Mouse (Mus musculus): ENCODE data around the gene Tppp2. TPM values are rescaled to one million over a fixed set of nuclear protein-coding genes. Genes with fewer than 3 reads are reported as not detected.

The Tppp2 gene
- total RNA-seq, 2 experiments from 2014 or later = not detected

DNA sequence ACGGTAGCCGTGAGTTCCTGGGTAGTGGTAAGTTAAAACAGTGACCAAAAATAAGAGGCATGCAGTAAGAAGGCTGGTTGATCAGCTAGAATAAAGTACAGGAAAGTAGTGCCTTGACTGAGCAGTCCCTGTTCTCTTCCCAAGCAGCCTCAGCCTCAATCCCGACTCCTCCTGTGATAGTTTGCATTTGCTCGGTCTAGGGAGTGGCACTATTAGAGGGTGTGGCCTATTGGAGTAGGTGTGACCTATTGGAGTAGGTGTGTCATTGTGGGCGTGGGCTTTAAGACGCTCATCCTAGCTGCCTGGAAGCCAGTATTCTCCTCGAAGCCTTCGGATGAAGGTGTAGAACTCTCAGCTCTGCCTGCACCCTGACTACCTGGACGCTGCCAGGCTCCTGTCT lies 20.8 kb downstream of the Tppp2 start:
- no peak for ATAC-seq (replicated peaks; ENCODE audit: low FRiP score, low TSS enrichment, poor library complexity, severe bottlenecking)

DNA sequence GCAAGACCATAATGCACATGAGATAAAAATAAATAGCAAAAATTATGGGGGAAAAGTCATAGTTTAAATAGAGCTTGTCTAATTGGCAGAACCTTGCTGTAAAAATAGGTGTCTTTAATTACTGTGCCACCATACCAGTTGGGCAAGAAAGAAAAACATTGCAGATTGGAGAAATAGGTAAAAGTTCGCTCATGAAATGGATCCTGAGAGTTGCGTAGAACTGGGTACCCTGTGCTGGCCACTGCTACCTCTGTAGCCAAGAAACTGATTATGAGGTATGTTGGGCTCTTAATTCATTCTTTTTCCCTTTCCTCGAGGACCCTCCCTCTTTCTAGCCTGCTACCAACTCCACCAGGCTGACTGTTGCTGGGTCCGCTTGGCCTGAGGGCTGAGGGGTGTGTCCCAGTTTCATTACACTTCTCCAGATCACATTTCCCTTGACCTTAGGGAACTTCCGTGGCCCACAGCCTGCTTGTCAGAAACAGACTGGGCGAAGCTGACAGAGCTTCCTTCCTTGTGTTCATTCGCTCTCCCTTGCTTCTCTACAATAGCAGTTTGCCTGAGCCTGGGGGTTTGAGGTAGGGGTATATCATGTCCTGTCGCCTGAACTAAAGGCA lies 22.8 kb downstream of the Tppp2 start:
- ATAC-seq (replicated peaks; ENCODE audit: low FRiP score, low TSS enrichment, poor library complexity, severe bottlenecking) = no peak

DNA sequence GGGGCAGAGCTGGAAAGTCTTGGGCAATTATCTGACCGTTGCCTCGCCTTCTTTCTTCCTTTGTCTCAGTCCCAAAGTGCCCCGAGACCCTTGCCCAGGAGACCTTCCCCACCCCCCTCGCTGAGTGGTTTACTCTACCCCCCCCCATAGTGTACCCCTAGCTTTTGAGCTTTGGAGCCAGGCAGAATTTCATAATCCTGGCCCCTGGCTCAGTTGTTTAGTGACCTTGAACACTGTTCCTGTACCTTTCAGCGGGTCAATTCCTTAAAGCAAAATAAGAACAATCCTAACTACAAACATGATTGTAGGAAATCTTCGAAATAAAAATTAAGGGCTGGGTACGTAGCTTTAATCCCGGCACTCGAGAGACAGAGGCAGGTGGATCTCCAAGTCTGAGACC lies 23.4 kb downstream of the Tppp2 start:
- ATAC-seq (replicated peaks; ENCODE audit: low FRiP score, low TSS enrichment, poor library complexity, severe bottlenecking) = no peak

DNA sequence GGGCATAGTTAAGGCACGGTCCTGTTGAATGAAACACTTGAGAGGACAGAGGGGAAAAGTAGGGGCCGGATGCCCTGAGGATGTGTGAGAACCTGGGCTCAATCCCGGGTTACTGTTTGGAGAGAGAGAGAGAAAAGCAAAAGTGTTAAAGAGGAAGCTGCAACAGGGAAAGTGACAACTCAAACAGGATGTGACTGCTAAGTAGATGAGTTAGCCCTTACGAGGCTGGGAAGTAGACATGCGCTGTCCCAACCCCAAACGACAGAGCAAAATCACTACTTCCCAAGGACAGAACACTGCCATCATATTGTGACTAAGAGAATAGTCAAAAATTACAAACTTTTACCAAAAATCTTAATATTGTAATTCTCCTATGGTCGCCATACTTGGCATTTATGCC lies 24.0 kb downstream of the Tppp2 start:
- ATAC-seq (replicated peaks; ENCODE audit: low FRiP score, low TSS enrichment, poor library complexity, severe bottlenecking) = no peak

DNA sequence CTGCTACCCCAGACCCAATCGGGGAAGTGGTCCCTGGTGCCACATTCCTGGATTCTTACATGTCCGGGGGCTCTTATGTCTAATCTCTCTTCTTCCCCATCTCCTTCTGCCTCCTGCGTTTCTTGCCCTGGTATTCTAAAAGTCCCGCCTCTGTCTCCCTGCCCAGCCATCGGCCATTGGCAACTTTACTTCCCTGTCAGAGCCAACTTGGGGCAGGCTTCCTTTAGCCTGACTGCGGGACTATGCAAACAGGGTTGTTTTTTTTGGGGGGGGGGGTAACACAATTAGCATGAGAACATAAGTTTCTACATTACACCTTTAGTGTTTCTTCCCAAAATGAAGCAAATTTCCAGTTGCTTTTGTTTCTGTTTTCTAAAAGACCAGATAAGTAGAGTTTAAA lies 25.1 kb downstream of the Tppp2 start:
- no peak for ATAC-seq (replicated peaks; ENCODE audit: low FRiP score, low TSS enrichment, poor library complexity, severe bottlenecking)

DNA sequence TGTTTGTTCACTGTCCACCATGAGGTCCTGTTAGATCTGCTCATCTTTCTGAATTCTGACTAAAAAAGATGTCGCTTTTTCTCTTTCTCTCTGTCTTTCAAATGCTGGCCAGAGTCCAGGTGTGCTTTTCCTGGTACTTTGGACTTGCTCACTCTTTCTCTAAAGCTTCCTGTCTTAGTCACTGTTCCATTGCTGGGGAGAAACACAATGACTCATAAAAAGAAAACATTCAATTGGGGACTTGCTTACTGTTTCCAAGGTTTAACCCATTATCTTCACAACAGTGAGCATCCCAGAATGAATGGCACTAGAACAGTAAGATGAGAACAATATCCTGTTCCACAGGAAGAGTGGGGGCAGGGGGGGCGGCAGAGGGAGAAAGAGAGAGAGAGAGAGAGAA lies 42.1 kb downstream of the Tppp2 start:
- no peak for ATAC-seq (replicated peaks; ENCODE audit: low FRiP score, low TSS enrichment, poor library complexity, severe bottlenecking)

DNA sequence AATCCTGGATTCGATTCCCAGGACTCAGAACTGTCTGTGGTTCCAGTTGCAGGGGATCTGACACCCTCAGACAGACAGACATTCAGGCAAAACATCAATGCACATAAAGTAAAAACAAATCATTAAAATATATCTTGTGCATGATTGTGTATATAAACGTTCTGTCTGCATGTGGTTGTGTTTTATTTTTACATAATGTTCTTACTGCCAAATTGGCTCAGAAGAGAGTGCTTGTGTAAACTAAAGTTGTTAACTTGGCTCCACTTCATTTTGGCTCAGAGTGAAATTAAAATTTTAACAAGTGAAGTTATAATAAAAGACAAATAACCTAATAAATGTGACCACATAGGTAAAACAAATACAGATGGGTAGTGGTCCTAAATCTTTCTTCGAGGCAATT lies 49.2 kb downstream of the Tppp2 start:
- no peak for ATAC-seq (replicated peaks; ENCODE audit: low FRiP score, low TSS enrichment, poor library complexity, severe bottlenecking)

Other genes with a start within 250 kb of the Tppp2 start
- gene Gm17079, start 223.0 kb upstream of the Tppp2 start, total RNA-seq (2014; fragmentation: Nextera tagmentation) = not detected in 2 replicates
- gene Gm17079, start 223.0 kb upstream of the Tppp2 start, total RNA-seq (2017) = not detected in 2 replicates
- gene Gm5800, start 201.2 kb upstream of the Tppp2 start, total RNA-seq (2014; fragmentation: Nextera tagmentation) = not detected in 2 replicates
- gene Gm5800, start 201.2 kb upstream of the Tppp2 start, total RNA-seq (2017) = not detected in 2 replicates
- not detected in 2 replicates for gene Ang4, start 144.8 kb upstream of the Tppp2 start, total RNA-seq (2014; fragmentation: Nextera tagmentation)
- gene Ang4, start 144.8 kb upstream of the Tppp2 start, total RNA-seq (2017) = not detected in 2 replicates
- gene AY358078, start 118.4 kb upstream of the Tppp2 start, total RNA-seq (2014; fragmentation: Nextera tagmentation) = not detected in 2 replicates
- not detected in 2 replicates for gene AY358078, start 118.4 kb upstream of the Tppp2 start, total RNA-seq (2017)
- not detected in 2 replicates for gene Ear6, start 64.7 kb upstream of the Tppp2 start, total RNA-seq (2014; fragmentation: Nextera tagmentation)
- not detected in 2 replicates for gene Ear6, start 64.7 kb upstream of the Tppp2 start, total RNA-seq (2017)
- 23.4 and 33.9 TPM in 2 replicates for gene Mettl17, start 33.6 kb upstream of the Tppp2 start, total RNA-seq (2014; fragmentation: Nextera tagmentation)
- 9.5 and 13.7 TPM in 2 replicates for gene Mettl17, start 33.6 kb upstream of the Tppp2 start, total RNA-seq (2017)
- gene Slc39a2, start 25.5 kb upstream of the Tppp2 start, total RNA-seq (2014; fragmentation: Nextera tagmentation) = 0.69 and 1.4 TPM in 2 replicates
- gene Slc39a2, start 25.5 kb upstream of the Tppp2 start, total RNA-seq (2017) = not detected in 2 replicates
- 1.9 and 11.1 TPM in 2 replicates for gene Ndrg2, start 4.3 kb upstream of the Tppp2 start, total RNA-seq (2014; fragmentation: Nextera tagmentation)
- 2.1 and 3.4 TPM in 2 replicates for gene Ndrg2, start 4.3 kb upstream of the Tppp2 start, total RNA-seq (2017)
- gene Rnase13, start 4.3 kb downstream of the Tppp2 start, total RNA-seq (2014; fragmentation: Nextera tagmentation) = not detected in 2 replicates
- gene Rnase13, start 4.3 kb downstream of the Tppp2 start, total RNA-seq (2017) = not detected in 2 replicates
- gene Arhgef40, start 66.3 kb downstream of the Tppp2 start, total RNA-seq (2014; fragmentation: Nextera tagmentation) = 25.4 and 35.5 TPM in 2 replicates
- gene Arhgef40, start 66.3 kb downstream of the Tppp2 start, total RNA-seq (2017) = 5.1 and 39.4 TPM in 2 replicates
- not detected in 2 replicates for gene Tmem253, start 97.2 kb downstream of the Tppp2 start, total RNA-seq (2014; fragmentation: Nextera tagmentation)
- not detected in 2 replicates for gene Tmem253, start 97.2 kb downstream of the Tppp2 start, total RNA-seq (2017)
- 8.6 and 15.1 TPM in 2 replicates for gene Zfp219, start 102.3 kb downstream of the Tppp2 start, total RNA-seq (2014; fragmentation: Nextera tagmentation)
- 4.8 and 30.1 TPM in 2 replicates for gene Zfp219, start 102.3 kb downstream of the Tppp2 start, total RNA-seq (2017)
- not detected in 2 replicates for gene Olfr221, start 124.0 kb downstream of the Tppp2 start, total RNA-seq (2014; fragmentation: Nextera tagmentation)
- gene Olfr221, start 124.0 kb downstream of the Tppp2 start, total RNA-seq (2017) = not detected in 2 replicates
- 371 and 420 TPM in 2 replicates for gene Hnrnpc, start 185.6 kb downstream of the Tppp2 start, total RNA-seq (2014; fragmentation: Nextera tagmentation)
- gene Hnrnpc, start 185.6 kb downstream of the Tppp2 start, total RNA-seq (2017) = 758 and 809 TPM in 2 replicates
- gene Rpgrip1, start 192.3 kb downstream of the Tppp2 start, total RNA-seq (2014; fragmentation: Nextera tagmentation) = 1.2 and 9.1 TPM in 2 replicates
- gene Rpgrip1, start 192.3 kb downstream of the Tppp2 start, total RNA-seq (2017) = 5.9 and 7.1 TPM in 2 replicates